Mouse (Mus musculus) heart, embryonic 10.5 days (tissue): Measurements from ENCODE around the gene Noxa1. TPM values are rescaled to one million over a fixed set of nuclear protein-coding genes. Genes with fewer than 3 reads are reported as not detected.
A peak's percentile ranks its signal among the peaks of the same experiment; 100 is the strongest.

Source experiments
- DNase-seq: peaks from one replicate; pipeline ENCODE4 v3.0.0-alpha.2; 2017; ENCODE audit warnings: low spot score
- H3K27ac ChIP-seq: fragments of 300-500 bp; sonication (generic); 2 replicates; pipeline ENCODE4 v1.5.1; 2016; ENCODE audit warnings: mild to moderate bottlenecking
- H3K27me3 ChIP-seq: fragments of 300-500 bp; sonication (generic); 2 replicates; pipeline ENCODE4 v1.6.1; 2016; ENCODE audit warnings: mild to moderate bottlenecking; ENCODE audit not compliant: poor library complexity, insufficient read depth, severe bottlenecking
- H3K36me3 ChIP-seq: fragments of 300-500 bp; sonication (generic); 2 replicates; pipeline ENCODE4 v1.6.1; 2016; ENCODE audit warnings: mild to moderate bottlenecking, moderate library complexity
- H3K4me1 ChIP-seq: fragments of 300-500 bp; sonication (generic); 2 replicates; pipeline ENCODE4 v1.6.1; 2016; ENCODE audit warnings: mild to moderate bottlenecking
- H3K4me3 ChIP-seq: fragments of 300-500 bp; sonication (generic); 2 replicates; pipeline ENCODE4 v1.5.1; 2016; ENCODE audit warnings: mild to moderate bottlenecking, moderate library complexity
- H3K9me3 ChIP-seq: fragments of 300-500 bp; sonication (generic); 2 replicates; pipeline ENCODE4 v1.6.1; 2016; ENCODE audit warnings: mild to moderate bottlenecking, moderate library complexity
- WGBS: fragments of 180-500 bp; shearing (Covaris S2); methylation state at CpG from one replicate; pipeline ENCODE4 v1.1.7; 2016; 5-methylcytosine and 5-hydroxymethylcytosine counted together
- polyA plus RNA-seq: library from polyadenylated mRNA; unstranded; fragments of >200 nt; fragmentation: Nextera tagmentation; extraction: Ambion mirVana; gene quantifications from 2 replicates; pipeline ENCODE4 v1.2.1, GENCODE M21; 2016

The Noxa1 gene
- polyA plus RNA-seq, 1 experiment from 2014 or later = 0.14 TPM

DNA sequence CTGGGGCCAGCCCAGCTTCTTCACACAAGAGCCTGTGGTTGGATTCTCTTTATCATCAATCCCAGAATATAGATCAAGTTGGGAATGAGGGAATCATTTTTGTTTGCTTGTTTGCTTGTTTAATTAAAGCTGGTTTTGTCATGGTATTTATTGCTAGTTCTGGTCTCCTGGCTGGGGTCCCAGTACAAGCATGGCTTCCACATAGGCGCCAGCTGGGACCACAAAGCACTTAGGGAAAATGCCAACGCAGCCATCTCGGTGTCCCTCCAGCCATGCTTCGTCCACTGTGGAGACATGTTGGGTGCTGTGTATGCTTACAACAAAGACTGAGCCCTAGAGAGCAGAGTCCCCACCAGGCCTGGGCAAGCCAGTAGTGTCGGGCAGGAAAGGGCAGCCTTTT lies 9.4 kb downstream of the Noxa1 start:
- Histone ChIP-seq H3K4me3 (no peak overlapping the region), H3K27ac (no peak overlapping the region), H3K9me3 (no peaks in the 10 kb centered on the region), H3K4me1 (no peaks in the 10 kb centered on the region), H3K27me3 (peaks cover 7% of the 10 kb centered on the region), H3K36me3 (no peaks in the 10 kb centered on the region)
- no peak for DNase-seq
- 86% methylated on average over 5 of the region's 5 CpGs for WGBS

DNA sequence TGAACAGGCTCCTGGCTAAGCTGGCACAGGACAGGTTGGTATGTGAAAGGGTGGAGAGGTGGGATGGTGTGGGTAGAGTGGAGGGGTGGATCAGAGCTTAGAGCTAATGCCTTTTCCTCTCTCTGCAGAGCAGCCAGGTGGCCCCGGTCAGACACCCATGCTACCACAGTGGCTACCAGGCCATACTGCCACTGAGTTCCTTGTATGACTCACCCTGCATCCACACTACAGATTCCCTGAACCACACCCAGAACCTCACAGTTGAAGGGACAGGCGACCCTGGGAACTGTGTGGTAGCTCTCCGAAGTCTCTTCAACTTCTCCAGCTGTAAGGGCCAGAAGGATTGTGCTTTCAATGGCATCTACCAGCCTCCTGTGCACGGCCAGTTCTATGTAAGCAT lies 11.3 kb downstream of the Noxa1 start:
- no peak overlapping the region for H3K4me3 ChIP-seq

DNA sequence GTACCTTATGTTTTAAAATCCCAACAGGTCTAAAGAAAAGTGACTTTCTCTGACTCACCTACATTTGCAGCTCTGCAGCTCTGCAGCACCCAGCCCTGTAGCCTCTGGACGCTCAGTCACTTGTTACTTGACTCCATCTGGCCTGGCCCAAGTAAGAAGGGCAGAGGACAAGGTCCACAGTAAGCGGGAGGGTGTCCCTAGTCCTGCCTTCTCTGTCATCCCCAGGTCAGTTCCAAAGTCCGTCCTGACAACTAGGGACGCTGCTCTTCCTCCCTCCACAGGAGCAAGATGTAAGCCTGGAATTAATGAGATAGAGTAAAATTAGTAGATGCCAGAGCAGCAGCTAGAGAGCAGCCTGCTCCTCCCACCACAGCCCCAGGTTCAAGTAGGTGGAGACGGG lies 14.9 kb downstream of the Noxa1 start, which contains the start of gene Entpd8:
Gene Entpd8, plus strand, starts transcription at position 229 of the 400 bp plus-strand sequence.
- Histone ChIP-seq H3K27ac (no peak within 1 kb of the TSS), H3K27me3 (peaks cover 7% of the 10 kb centered on the region), H3K9me3 (no peaks in the 10 kb centered on the region), H3K4me3 (no peak within 1 kb of the TSS), H3K4me1 (no peaks in the 10 kb centered on the region), H3K36me3 (no peaks in the 10 kb centered on the region)
- no peak for DNase-seq
- WGBS = 55% methylated on average over 5 of the region's 5 CpGs

More for the DNA sequence above, 11.3 kb downstream of the Noxa1 start:
- H3K4me1 ChIP-seq = no peaks in the 10 kb centered on the region
- H3K9me3 ChIP-seq = no peaks in the 10 kb centered on the region
- peaks cover 7% of the 10 kb centered on the region for H3K27me3 ChIP-seq
- H3K27ac ChIP-seq = no peak overlapping the region
- H3K36me3 ChIP-seq = no peaks in the 10 kb centered on the region
- no peak for DNase-seq
- 78% methylated on average over 4 of the region's 4 CpGs for WGBS

DNA sequence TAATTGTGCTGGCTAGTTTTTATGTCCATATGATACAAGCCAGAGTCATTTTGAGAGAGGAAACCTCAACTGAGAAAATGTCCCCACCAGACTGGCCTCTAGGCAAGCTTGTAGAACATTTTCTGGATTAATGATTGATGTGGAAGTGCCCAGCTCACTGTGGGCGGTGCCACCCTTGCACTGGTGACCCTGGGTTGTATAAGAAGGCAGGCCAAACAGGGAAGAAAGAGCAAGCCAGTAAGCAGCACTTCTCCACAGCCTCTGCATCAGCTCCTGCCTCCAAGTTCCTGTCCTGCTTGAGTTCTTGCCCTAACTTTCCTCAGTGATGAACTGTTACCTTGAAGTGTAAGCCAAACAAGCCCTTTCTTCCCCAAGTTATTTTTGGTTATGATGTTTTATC lies 16.0 kb downstream of the Noxa1 start:
- Histone ChIP-seq H3K27me3 (peaks cover 3% of the 10 kb centered on the region; the same call in 1 of the 2 replicates), H3K36me3 (no peaks in the 10 kb centered on the region), H3K4me3 (no peak overlapping the region), H3K27ac (no peak overlapping the region), H3K9me3 (no peaks in the 10 kb centered on the region), H3K4me1 (no peaks in the 10 kb centered on the region)
- DNase-seq = no peak
- 73% methylated on average over 1 of the region's 1 CpGs for WGBS

DNA sequence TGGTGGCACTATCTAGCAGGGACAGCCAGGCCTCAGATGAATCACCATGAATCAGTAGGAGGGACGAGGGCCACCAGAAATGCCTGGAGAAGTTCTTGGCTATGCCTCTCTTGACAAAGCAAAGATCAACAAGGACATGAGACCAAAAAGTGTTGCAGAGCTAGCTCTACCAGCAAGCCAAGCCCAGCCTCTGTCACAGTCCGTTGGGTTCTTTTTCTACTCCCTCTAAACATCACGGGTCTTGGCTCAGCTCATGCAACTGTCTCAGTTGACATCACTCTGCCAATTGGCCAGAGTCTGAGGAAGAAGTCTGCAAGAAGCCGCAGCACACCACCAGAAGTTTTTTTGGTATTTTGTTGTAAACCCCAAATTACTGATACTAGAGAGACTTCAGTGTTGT lies 19.4 kb downstream of the Noxa1 start:
- no peak overlapping the region for H3K4me3 ChIP-seq
- H3K9me3 ChIP-seq = no peaks in the 10 kb centered on the region
- no peaks in the 10 kb centered on the region for H3K4me1 ChIP-seq
- H3K27me3 ChIP-seq = no peaks in the 10 kb centered on the region
- WGBS = 78% methylated on average over 4 of the region's 4 CpGs
- no peaks in the 10 kb centered on the region for H3K36me3 ChIP-seq
- no peak overlapping the region for H3K27ac ChIP-seq
- no peak for DNase-seq

DNA sequence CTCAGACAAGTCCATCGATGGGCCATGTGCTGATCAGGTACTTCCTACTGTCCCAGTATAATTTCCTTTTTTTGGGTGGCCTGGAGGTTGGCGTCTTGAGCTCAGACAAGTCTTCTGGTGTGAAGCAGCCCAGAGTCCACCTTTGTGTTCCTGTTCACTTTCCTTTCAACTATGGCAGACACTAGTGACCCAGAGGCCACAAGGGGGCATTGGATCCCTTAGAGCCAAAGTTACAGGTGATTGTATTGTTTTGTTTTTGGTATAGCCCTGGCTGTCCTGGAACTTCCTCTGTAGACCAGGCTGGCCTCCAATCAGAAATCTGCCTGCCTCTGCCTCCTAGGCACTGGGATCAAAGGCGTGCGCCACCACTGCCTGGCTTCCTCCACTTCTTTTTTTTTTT lies 22.6 kb downstream of the Noxa1 start:
- Histone ChIP-seq H3K27ac (no peak overlapping the region), H3K27me3 (no peaks in the 10 kb centered on the region), H3K9me3 (no peaks in the 10 kb centered on the region), H3K4me3 (no peak overlapping the region), H3K4me1 (no peaks in the 10 kb centered on the region), H3K36me3 (no peaks in the 10 kb centered on the region)
- DNase-seq = no peak
- 87% methylated on average over 4 of the region's 4 CpGs for WGBS

DNA sequence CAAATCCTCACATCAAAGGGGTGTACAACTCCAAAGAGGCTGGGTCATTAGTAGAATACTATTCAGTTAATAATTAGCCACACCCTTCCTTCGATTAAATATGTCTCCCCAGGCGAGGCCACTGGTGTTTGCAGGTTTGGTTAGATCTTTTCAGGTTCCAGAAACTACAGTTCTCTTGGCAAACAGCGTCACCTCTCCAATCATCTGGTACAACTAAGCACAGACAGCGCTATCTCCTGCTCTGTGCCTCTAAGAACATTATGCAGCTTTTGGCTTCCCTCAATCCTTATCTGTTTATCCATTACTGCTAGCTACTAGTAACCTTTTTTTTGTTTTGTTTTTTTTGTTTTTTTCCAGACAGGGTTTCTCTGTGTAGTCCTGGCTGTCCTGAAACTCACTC lies 25.4 kb downstream of the Noxa1 start:
- H3K4me1 ChIP-seq = no peaks in the 10 kb centered on the region
- WGBS = 74% methylated on average over 4 of the region's 4 CpGs

DNA sequence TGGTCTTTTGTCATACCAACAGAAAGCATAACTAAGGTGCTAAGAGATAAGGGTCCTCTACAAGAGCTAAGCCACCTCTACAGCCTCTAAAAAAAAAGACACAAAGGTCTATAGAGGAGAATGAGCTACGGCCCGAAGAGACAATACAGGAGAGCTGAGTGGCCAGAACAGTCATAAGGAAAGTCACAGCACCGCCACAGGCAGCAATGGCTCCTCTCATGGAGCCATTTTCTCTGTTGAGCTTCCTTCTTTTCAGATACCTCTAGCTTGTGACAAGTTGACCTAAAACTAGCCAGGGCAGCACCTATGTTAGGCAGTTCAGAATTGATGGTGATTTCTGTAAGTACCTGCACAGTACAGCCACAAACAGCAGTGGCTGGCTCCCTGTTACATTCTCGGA lies 28.4 kb downstream of the Noxa1 start:
- WGBS = 75% methylated on average over 4 of the region's 4 CpGs
- Histone ChIP-seq H3K4me1 (no peaks in the 10 kb centered on the region), H3K27ac (no peak overlapping the region), H3K27me3 (no peaks in the 10 kb centered on the region), H3K36me3 (peaks cover 12% of the 10 kb centered on the region; the same call in 1 of the 2 replicates), H3K9me3 (no peaks in the 10 kb centered on the region), H3K4me3 (no peak overlapping the region)
- no peak for DNase-seq

More for the DNA sequence above, 25.4 kb downstream of the Noxa1 start:
- no peak overlapping the region for H3K27ac ChIP-seq
- H3K9me3 ChIP-seq = no peaks in the 10 kb centered on the region
- no peaks in the 10 kb centered on the region for H3K27me3 ChIP-seq
- H3K4me3 ChIP-seq = no peak overlapping the region
- no peaks in the 10 kb centered on the region for H3K36me3 ChIP-seq
- no peak for DNase-seq

DNA sequence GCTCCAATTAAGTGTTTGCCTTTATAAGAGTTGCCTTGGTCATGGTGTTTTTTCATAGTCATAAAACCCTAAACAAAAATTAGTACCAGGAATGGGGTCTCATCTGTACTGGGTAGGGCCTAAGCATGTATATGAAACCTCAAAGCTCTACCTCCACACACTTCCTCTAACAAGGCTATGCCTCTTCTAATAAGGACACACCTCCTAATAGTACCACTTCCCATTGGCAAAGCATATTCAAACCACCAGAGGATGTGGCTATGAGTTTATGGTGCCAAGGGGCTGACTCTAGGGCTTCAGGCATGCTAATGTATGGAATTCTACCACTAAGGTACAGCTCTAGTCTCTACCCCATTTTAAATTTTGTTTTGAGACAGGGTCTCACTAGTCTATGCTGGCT lies 29.4 kb downstream of the Noxa1 start:
- Histone ChIP-seq H3K4me1 (no peaks in the 10 kb centered on the region), H3K9me3 (no peaks in the 10 kb centered on the region), H3K36me3 (peaks cover 21% of the 10 kb centered on the region; the same call in 1 of the 2 replicates), H3K27ac (no peak overlapping the region), H3K4me3 (no peak overlapping the region), H3K27me3 (no peaks in the 10 kb centered on the region)
- DNase-seq = no peak

DNA sequence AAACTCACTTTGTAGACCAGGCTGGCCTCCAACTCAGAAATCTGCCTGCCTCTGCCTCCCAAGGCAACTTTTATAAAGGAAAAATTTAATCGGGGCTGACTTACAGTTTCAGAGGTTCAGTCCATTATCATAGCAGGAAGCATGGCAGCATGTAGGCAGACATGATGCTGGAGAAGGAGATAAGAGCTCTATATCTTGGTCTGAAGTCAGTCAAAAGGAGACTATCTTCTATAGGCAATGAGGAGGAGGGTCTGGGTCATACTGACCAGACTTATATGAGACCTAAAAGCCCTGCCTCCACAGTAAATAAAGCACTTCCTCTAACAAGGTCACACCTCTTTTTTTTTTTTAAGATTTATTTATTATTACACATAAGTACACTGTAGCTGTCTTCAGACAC lies 30.7 kb downstream of the Noxa1 start:
- no peak overlapping the region for H3K27ac ChIP-seq
- H3K36me3 ChIP-seq = peaks cover 34% of the 10 kb centered on the region
- H3K9me3 ChIP-seq = no peaks in the 10 kb centered on the region
- WGBS = 85% methylated on average over 1 of the region's 1 CpGs
- H3K4me3 ChIP-seq = no peak overlapping the region
- H3K4me1 ChIP-seq = no peaks in the 10 kb centered on the region
- no peaks in the 10 kb centered on the region for H3K27me3 ChIP-seq
- DNase-seq = no peak

DNA sequence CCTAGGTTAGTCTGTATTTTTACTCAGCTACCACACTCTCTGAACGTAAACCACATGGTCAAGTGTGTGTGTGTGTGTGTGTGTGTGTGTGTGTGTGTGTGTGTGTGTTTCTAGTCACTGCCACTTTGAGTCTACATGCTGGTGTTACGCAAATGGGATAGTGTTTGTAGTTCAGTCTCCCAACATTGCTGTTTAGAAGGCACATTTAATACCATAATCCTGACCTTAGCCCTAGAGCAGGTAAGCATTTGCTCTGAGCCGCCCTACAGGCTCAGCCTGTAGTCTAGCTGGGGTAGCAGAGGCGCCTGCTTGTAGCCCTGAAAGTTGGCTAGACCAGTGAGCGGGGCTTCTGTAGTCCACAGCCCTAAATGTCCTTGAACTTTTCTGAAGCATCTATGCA lies 31.4 kb downstream of the Noxa1 start:
- H3K9me3 ChIP-seq = no peaks in the 10 kb centered on the region
- H3K4me3 ChIP-seq = no peak overlapping the region
- H3K27ac ChIP-seq = no peak overlapping the region
- DNase-seq = no peak
- no peaks in the 10 kb centered on the region for H3K4me1 ChIP-seq
- peaks cover 38% of the 10 kb centered on the region for H3K36me3 ChIP-seq
- H3K27me3 ChIP-seq = no peaks in the 10 kb centered on the region
- WGBS = 95% methylated on average over 5 of the region's 5 CpGs

DNA sequence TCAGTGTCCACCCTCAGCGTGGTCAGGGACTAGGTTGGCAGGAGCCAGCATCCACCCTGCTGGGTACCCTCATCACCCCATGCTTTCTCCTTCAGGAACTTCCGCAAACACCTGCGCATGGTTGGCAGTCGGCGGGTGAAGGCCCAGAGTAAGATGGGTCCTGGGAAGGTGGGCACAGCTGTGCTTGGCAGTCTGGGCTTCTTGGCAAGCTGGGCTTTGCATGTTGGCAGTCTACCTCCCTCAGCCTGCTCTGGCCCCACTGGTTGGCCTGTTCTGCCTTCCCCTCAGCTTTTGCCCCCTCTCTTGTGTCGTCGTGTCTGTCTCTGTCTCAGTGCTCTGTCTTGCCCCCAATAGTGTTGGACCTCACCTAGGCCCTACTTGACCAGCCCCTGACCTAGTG lies 36.0 kb downstream of the Noxa1 start:
- Histone ChIP-seq H3K4me1 (peaks cover 33% of the 10 kb centered on the region), H3K4me3 (no peak overlapping the region), H3K27me3 (no peaks in the 10 kb centered on the region), H3K9me3 (no peaks in the 10 kb centered on the region), H3K36me3 (peaks cover 50% of the 10 kb centered on the region), H3K27ac (no peak overlapping the region)
- 89% methylated on average over 7 of the region's 7 CpGs for WGBS
- DNase-seq = no peak

DNA sequence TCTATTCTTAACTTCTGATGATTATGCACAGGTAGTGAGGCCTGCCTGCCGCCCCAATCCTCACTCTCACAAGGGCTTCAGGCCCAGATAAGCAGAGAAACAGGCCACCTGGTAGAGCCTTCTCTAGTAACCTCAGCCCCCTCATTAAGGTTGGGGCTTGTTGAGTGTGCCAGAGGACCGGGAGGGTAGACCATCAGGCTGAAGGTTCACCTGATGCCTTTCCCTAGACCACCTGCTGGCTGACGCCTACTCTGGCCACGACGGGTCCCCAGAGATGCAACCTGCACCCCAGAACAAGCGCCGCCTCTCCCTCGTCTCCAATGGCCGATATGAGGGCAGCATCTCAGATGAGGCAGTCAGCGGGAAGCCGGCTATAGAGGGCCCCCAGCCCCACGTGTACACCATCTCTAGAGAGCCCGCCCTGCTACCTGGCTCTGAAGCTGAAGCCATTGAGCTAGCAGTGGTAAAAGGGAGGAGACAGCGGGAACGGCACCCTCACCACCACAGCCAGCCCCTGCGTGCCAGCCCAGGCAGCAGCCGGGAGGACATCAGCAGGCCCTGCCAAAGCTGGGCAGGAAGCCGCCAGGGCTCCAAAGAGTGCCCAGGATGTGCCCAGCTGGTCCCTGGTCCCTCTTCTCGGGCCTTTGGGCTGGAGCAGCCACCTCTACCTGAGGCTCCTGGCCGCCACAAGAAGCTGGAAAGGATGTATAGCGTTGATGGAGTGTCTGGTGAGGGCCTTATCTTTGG lies 39.4 kb downstream of the Noxa1 start:
- no peaks in the 10 kb centered on the region for H3K9me3 ChIP-seq
- H3K4me3 ChIP-seq = peak overlapping the region; percentile 81
- no peaks in the 10 kb centered on the region for H3K27me3 ChIP-seq
- peaks cover 33% of the 10 kb centered on the region for H3K36me3 ChIP-seq
- H3K4me1 ChIP-seq = peaks cover 38% of the 10 kb centered on the region
- H3K27ac ChIP-seq = no peak overlapping the region
- WGBS = 86% methylated on average over 21 of the region's 21 CpGs
- DNase-seq = no peak

DNA sequence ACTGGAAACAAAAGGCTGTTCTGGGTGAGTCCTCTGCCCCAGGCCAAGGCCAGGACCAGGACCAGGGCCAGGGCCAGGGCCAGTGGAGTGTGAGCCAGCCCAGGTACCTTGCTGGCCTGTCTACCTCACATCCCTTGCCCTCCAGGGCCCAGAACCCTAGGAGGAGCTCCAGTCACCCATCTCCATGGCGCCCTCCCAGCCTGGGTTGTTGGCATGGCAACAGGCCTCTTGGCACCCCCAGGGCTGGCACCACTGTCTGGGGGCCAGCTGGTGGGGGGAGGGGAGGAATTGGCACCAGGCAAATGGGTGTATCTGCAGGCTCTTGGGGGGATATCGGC lies 39.9 kb downstream of the Noxa1 start:
- peak overlapping the region; percentile 81 for H3K4me3 ChIP-seq
- peak overlapping the region; percentile 92 for H3K27ac ChIP-seq
- H3K27me3 ChIP-seq = no peaks in the 10 kb centered on the region
- whole genome bisulfite sequencing = 75% methylated on average over 2 of the region's 2 CpGs
- peaks cover 38% of the 10 kb centered on the region for H3K4me1 ChIP-seq
- DNase-seq = no peak
- H3K9me3 ChIP-seq = no peaks in the 10 kb centered on the region
- H3K36me3 ChIP-seq = peaks cover 28% of the 10 kb centered on the region
